Mouse (Mus musculus) frontal cortex, postnatal 10 days (tissue): ENCODE data around the gene Cers6.

Source experiments
- DNase-seq, 2 experiments: peaks; one replicate each; pipeline ENCODE4 v3.0.0; 2022; ENCODE audit warnings: low spot score in 2 of 2, mixed read lengths in 1 of 2

Gene Cers6

GRCm38 (mm10) chr2:68960060-68960459 lies 98.8 kb downstream of the Cers6 start:
- no peak for DNase-seq

- no peak for DNase-seq
Observed at GRCm38 (mm10) chr2:68960620-68961019, 99.4 kb downstream of the Cers6 start.

DNA sequence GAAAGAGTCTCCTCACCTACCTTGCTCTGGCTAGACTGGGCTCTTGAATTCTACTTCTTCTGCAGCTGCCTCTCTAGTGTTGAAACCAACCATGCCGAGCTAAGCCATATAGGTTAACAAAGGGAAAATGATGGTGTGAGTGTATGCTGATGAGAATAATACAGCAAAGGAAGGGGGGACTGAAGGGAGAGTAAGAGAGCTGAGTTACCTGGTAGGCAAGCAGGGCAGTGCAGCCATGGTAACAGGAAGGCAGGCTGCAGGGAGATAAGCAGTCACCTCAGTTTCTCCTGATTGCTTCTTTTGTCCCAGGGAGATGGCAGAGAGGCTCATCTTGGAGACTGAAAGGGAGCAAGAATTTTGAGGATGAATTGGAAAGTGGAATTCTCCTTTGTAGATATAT lies 105.1 kb downstream of the Cers6 start:
- DNase-seq = no peak

DNA sequence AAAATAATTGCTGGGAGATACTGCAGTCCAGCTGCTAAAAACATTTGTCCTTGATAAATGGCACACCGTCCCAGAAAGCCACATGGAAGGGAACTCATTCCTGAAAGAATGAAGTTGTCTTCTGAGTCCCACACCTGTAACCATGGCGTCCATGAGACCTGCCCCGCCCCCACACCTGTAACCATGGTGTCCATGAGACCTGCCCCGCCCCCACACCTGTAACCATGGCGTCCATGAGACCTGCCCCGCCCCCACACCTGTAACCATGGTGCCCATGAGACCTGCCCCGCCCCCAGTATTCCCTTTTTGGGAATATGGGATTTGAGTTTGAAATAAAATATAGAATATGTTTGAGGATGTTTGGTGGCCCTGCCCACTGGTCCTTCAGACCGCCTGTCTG lies 106.8 kb downstream of the Cers6 start:
- no peak for DNase-seq

- no peak for DNase-seq
Observed at GRCm38 (mm10) chr2:68971840-68972239, 110.6 kb downstream of the Cers6 start.

GRCm38 (mm10) chr2:68973753-68974152 lies 112.5 kb downstream of the Cers6 start:
- DNase-seq = no peak

DNA sequence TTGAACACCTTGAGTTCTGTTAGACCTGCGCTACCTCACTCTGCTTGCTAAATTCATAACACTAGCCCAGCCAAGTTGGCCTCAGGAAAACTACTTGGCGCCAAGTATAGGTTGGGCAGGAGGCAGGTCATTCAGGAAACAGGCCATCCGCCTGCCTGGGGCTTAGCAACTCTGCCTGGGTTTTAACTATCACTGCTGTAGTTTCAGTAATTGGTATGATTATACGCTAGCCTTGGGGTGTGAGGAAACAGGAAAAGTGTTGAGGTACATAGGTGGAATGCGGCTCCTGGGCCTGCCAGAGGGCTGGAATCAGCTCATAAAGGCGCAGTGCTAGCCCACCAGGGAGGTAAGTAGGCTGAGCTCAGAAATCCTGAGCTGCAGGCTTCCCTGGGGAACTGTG lies 114.0 kb downstream of the Cers6 start:
- no peak for DNase-seq

DNA sequence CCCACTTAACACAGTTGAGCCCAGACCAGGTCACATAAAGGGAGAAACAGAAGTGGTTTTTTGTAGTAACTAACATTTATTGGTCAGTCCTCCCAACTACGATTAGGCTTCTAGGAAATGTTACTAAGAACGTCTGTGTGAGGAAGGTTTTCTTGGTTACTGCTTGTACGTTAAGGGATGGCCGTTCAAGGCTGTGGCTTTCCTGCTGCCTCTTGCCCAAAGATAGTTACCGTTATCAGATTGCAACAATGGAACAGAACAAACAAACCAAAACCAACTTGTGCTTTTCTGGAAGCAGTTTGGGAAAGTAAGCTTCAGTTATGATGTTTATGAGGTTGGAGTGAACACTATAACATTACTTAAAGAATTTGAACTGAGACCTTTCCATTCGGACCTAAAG lies 114.5 kb downstream of the Cers6 start:
- DNase-seq = no peak

DNA sequence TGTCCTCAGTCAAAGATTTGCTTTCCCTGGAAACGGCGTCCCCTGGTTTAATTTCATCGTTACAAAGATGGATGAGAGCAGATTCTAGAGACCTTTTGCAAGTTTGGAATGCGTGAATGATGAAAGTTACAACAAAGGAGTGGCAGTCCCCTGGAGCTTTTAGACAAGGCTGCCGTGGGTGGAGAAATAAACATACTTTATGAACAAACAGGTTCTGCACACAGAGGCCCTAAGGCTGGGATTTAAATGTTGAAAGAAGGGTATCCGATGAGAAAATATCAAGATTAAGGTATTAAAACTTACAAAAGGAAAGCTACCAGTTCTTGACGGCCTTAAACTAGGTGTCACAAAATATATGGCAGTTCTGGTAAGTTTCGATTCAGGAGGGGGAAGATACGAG lies 117.0 kb downstream of the Cers6 start:
- DNase-seq = no peak

DNA sequence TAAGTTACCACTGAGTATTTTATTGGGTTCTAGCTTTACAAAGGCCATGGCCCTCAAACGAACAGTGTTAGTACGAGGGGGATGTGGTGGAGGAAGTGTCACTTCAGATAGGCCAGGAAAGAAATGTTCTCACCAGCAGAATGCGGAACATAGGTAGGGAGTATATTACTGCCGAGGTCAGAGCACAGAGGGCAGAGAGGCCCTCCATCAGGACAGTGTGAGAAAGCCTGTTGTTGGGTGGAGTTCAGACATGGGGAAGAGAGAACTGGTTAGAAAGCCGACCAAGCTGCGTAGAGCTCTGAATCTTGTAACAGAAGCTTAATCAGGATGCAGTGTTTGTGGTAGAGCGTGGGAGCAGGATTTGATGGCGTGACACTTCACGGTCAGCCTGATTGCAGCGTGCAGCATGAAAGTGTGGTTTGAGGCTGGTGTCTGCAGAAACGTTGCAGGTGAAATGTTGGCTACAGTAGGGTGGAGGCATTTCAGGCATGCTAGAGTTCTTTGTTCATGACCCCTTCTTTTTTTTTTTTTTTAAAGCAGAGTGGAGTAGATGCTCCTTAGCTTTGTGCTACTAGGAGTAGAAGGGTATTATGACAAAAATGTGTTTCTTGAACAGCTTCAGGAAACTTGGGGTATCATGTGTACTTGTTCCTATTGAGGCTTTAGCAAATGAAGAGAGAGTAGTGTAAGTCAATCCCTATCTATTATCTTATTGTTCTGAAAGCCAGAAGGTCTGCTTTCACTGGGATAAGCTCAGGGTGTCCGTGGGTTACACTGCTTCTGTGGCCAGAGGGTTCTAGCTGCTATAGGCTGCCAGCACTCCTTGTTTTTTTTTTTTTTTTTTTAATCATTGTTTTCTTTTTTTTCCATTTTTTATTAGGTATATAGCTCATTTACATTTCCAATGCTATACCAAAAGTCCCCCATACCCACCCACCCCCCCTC lies 117.7 kb downstream of the Cers6 start:
- DNase-seq = no peak

DNA sequence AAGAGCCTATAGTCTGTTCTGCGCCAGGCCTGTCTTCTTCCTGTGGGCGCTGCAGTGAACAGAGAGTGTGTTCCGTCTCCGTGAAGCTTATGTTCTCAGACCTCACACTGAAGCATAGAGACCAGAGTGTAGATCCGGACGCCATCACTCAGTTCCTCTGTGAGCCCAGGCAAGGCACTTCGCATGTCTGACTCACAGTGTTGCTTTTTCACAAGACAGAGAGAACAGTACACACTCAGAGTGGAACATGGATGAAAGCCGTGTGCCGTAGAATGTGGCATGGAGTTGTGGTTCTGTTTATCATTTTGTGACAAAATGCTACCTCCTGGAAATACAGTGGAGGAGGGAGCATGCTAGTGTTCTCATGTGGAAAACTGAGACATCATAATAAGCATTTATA lies 120.1 kb downstream of the Cers6 start:
- no peak for DNase-seq

- no peak for DNase-seq
Observed at GRCm38 (mm10) chr2:68981756-68982409, 120.6 kb downstream of the Cers6 start.

GRCm38 (mm10) chr2:68982979-68983378 lies 121.7 kb downstream of the Cers6 start:
- DNase-seq = no peak

DNA sequence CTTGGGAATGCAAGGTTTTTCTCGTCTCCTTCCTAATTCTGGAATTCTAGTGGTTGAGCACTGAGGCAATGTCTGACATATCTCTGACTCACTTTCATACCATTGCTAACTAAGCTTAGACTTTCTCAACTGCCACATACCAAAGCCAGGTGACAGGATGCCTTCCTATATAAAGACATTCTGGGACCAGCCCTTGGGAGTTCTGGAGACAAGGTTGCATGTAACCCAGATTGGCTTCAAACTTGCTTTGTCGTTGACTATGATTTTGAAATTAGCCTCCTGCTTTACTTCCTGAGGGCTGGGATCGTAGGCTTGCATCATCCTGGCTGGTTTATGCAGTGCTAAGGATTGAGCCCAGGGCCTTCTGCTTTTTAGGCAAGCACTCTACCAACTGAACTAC lies 122.2 kb downstream of the Cers6 start:
- no peak for DNase-seq

DNA sequence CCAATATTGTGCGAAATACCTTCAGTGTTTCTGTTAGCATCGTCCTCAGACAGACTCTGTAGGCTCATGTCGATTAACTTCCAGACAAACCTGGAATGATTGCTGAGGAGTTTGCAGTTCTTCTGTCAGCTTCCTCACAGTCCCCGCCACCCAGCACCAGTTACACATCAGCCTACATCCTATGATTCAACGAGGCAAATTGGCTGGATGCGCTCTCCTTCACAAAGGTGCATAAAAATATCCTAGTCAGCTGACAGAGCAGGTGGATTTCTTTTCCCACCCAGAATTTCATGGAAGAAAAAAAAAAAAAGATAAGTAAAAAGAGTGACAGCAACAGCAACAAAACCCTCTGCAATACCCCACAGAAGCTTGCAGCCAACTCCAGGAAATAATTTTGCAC lies 127.9 kb downstream of the Cers6 start:
- DNase-seq = no peak

DNA sequence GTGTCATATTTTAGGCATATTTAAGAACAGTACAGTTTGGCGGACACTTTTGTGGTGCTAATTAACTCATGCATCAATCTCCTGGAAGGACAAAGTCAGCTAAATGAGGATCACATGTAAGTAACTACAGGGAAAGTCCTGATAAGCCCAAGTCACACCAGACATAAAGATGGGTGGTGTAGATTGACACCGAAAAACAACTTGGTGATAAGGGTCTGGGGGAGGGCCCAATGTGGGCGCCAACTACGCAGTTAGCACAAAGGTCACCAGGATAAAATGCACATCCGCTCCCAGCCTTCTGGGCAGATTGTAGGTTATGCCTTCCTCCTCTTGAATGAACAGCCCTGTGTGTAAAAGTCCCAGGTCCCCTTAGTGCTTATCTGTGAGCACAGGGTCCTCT lies 131.4 kb downstream of the Cers6 start:
- DNase-seq = no peak

GRCm38 (mm10) chr2:68994441-68994840 lies 133.2 kb downstream of the Cers6 start:
- DNase-seq = no peak

- DNase-seq = no peak
Observed at GRCm38 (mm10) chr2:68995723-68996122, 134.5 kb downstream of the Cers6 start.

GRCm38 (mm10) chr2:68996268-68996667 lies 135.0 kb downstream of the Cers6 start:
- DNase-seq = no peak

DNA sequence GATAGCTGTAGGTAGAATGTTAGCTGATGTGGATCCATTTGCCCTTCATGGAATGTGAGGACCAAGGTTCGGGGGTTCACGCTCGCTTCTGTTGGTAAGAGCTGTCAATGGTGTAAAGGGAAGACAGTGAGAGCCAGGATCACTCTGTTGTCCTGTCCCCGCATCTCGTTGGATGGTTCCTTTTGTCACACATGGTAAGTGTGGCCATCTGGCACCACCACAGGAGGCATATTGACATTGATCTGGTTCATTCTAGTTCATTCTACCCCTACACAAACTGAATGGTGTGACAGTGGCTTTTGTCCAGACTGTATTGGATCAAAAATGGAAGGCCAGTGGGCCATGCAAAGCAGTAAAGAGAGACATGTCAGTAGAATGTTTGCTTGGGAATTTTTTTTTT lies 142.8 kb downstream of the Cers6 start:
- DNase-seq = no peak

DNA sequence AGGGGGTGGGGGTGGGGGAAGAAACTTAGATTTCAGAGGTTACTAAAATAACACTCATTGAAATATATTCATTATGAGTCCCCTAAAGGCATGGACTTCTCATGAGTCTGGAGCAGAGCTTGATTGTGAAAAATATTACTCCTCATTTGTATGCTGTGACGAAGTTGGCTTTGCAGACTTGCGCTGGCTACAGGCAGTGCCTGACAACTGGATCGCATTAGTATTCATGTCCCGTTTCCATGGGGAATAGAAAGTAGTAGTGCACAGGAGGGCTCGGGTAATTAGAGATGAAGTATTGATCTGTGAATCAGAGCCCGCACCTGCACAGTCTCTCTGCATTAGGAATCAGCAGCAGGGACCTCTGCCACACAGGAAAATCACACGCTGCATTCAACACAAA lies 150.2 kb downstream of the Cers6 start:
- no peak for DNase-seq

DNA sequence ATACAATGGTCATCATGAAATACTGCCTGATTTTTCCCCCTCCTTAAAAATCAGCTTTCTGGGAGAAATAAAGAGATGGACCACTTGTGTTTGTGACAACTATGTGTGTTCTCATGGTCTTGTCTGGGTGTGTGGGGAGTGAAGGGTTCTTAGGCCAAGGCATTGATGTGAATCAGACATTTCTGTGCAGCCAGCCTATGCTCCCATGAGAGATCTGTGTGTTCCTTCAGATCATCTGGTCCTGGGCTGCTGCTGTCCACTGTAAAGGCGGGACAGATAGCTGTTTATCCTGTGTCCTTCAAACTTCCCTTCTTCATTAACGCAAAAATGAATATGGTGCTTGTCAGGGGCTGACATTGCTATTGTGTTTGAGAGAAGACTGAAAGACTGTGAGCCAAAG lies 150.6 kb downstream of the Cers6 start:
- no peak for DNase-seq

DNA sequence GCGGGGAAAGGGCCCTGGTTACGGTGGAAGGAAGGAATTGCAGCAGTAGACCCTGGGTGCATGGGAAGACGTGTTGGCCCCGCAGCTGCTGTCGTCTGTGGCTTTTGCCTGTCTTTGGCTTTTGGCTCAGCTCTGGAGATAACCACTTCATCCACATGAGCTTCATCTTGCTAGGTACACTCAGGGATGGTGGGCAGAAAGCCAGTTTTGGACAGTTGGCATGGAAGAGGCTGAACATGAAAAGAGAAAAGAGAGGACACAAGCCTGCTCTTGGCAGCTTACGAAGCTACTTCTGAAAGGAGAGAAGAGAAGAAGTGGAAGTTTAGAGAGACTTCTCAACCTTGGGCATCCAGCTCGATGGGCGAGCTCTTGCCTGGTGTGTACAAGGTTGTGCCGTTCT lies 153.0 kb downstream of the Cers6 start:
- DNase-seq = no peak
